Mouse (Mus musculus): ENCODE data around the gene Slc19a3.
A peak's percentile ranks its signal among the peaks of the same experiment; 100 is the strongest.

Slc19a3 gene

GRCm38 (mm10) chr1:83038109-83038672 is at the start of gene Slc19a3:
Gene Slc19a3, minus strand, starts transcription at chr1:83038448.
- peak; percentile 41 for DNase-seq (ENCODE audit: low read depth, low spot score)

DNA sequence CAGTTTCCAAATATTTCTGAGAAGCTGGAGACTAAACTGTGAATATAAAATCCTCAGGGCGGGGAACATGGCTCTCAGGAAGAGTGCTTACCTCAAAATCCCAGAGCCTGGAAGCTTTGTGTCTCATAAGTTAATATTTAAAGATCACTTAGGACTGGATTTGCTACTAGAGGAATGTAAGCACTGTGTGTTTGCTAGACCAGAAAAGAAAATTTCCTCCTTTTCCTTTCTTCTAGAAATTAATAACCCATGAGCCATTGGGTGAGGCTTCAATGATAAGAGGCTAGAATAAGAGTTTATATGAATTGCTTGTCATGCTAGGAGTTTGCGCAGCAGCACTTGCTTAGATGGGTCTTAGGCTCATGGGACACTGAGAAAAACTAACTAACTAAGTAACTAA is 46.5 kb upstream of the Slc19a3 start:
- no peak for DNase-seq (ENCODE audit: low read depth, low spot score)

DNA sequence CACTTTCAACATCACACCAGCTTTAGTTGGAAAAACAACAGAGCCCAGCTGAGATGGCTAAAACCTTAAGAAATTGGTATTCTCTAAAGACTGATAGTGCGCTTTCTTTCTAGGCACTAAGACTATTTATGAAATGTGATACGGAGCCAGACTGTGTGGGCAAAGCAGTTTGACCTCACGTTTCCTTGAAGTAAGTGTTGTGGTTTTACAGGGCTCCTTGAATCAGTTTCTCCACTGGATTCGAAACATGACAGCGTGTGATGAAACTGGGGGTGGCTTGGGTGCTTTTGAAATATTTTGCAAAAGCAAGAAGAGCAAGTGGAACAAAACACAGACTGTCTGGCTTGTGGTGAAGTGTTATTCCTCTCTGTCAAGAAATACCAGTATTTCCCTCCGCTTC is 38.8 kb upstream of the Slc19a3 start:
- DNase-seq (ENCODE audit: low read depth, low spot score) = no peak

DNA sequence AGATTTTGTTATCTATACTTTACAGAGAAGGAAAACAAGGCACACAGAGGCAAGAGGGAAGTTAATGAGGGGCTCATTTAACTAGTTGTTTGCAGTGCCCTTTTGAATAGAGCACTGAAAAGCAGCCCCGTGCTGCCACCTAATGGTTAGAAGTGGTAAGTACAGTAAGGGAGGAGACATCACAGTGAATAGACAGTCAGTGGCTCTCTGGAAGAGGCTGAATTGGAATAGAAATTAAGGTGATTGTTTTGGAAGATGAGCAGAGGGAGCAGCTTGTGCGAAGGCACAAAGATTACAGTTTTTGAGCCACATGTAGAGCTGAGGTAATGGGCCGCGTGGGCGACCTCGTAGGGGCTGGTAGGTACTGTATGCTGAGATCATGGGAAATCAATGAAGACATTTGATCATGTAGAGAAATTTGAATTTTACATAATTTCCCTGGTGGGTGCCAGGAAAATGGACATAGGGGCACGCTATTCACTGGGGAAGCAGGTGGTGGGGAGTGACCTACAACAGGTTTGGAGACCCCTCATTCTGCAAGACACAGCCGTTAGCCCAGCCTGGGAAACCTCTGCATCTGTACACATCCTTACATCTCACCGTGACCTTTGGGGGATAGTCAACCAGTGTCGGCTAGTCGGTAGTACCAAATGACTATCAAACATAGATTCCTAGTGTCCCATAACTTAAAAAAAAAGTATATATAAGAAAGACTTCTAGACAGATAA is 38.1 kb upstream of the Slc19a3 start:
- DNase-seq (ENCODE audit: low read depth, low spot score) = peak; percentile 60

- DNase-seq (ENCODE audit: low read depth, low spot score) = no peak
Measured at GRCm38 (mm10) chr1:83075526-83076189, 37.4 kb upstream of the Slc19a3 start.

DNA sequence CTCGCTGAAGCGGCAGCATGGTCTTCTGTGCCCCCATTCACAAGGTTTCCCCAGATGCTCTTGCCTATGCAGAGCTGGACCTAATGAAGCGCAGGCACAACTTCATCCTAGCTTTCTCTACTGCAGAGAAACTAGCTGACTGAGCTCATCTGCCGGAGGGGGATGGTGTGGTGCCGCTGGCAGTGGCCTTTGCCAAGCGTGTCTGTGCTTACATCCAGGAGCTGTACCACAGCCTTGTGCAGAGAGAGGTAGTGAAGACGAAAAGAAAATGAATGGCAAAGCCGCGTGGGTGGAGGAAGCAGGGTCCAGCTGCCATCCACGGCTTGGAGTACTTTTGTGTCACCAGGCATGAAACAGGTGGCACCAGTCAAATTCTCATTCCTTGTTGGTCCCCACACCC is 29.0 kb upstream of the Slc19a3 start:
- no peak for DNase-seq (ENCODE audit: low read depth, low spot score)

- no peak for DNase-seq (ENCODE audit: low read depth, low spot score)
Measured at GRCm38 (mm10) chr1:83066577-83066976, 28.3 kb upstream of the Slc19a3 start.

DNA sequence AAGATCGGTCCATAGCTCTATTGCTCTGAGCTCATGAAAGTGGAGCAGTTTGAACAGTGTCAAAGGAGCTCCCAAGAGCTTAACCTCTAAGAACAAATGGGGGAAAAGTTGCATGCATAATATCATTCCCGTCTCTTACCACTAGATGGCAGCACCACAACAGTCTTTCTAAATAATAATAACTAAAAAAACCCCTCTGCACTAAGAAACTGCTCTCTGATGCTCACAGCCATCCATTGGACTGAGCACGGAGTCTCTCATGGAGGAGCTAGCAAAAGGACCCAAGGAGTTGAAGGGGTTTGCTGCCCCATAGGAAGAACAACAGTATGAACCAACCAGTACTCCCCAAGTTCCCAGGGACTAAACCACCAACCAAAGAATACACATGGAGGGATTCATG is 26.6 kb upstream of the Slc19a3 start:
- DNase-seq (ENCODE audit: low read depth, low spot score) = peak; percentile 53

GRCm38 (mm10) chr1:83060643-83061042 is 22.4 kb upstream of the Slc19a3 start, which contains the start of gene Krtap28-13:
Gene Krtap28-13, plus strand, starts transcription at chr1:83060930.
- no peak for DNase-seq (ENCODE audit: low read depth, low spot score)

DNA sequence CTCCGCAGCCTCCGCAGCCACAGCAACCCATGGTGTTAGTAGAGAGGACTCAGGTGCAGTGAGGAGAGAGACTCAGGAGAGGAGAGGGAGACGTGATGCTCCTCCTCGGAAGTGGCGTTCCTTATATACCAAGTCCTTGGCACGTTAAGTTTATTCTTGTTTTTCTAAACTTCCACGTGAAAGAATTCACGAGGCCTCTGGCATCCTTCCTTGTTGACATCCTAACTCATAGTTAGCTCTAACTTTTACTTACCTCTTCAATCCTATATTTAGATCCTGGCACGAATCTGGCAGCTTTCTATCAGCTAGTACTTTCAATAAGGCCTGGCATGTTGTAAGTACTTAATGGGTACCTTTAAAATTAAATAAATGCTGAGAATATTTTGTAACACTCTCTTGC is 21.0 kb upstream of the Slc19a3 start, which contains the start of gene A030005K14Rik:
Gene A030005K14Rik (minus strand): TSS at position 101 of the 400 bp plus-strand sequence.
- no peak for DNase-seq (ENCODE audit: low read depth, low spot score)

GRCm38 (mm10) chr1:83058481-83058880 is 20.2 kb upstream of the Slc19a3 start:
- DNase-seq (ENCODE audit: low read depth, low spot score) = no peak

DNA sequence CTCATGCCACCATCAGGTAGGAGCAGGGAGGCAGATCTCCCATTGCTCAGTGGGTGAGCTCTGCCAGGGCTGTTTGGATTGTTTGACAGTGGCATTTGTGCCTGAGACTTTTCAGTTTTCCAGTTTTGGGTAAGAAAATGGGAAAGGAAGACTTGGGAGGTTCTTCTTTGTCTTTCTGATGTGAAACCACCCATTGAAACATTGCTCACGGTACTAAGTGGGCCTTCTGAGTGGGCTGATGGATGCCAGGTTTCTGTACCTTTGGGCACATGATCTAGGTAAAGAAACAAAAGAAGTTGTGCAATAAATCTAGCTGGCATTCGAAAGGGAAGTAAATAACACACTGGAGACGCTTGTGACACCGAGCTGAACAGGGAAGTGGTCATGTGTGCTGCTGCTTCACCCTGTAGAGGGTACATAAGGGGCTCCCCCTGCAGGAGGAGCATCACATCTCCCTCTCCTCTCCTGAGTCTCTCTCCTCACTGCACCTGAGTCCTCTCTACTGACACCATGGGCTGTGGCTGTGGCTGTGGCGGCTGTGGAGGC is 6.7 kb upstream of the Slc19a3 start, which contains the start of gene Gm47969:
Gene Gm47969 (plus strand): TSS at position 51 of the 546 bp plus-strand sequence.
- DNase-seq (ENCODE audit: low read depth, low spot score) = no peak

GRCm38 (mm10) chr1:83042380-83042779 is 4.1 kb upstream of the Slc19a3 start, which contains the start of gene Krtap28-10:
Gene Krtap28-10, minus strand, starts transcription at chr1:83042480.
- DNase-seq (ENCODE audit: low read depth, low spot score) = no peak

GRCm38 (mm10) chr1:83039080-83039479 is 832 bp upstream of the Slc19a3 start:
- DNase-seq (ENCODE audit: low read depth, low spot score) = no peak

- DNase-seq (ENCODE audit: low read depth, low spot score) = no peak
Measured at GRCm38 (mm10) chr1:83036892-83037667, 1.2 kb downstream of the Slc19a3 start.

GRCm38 (mm10) chr1:83034509-83034908 is 3.7 kb downstream of the Slc19a3 start:
- no peak for DNase-seq (ENCODE audit: low read depth, low spot score)

DNA sequence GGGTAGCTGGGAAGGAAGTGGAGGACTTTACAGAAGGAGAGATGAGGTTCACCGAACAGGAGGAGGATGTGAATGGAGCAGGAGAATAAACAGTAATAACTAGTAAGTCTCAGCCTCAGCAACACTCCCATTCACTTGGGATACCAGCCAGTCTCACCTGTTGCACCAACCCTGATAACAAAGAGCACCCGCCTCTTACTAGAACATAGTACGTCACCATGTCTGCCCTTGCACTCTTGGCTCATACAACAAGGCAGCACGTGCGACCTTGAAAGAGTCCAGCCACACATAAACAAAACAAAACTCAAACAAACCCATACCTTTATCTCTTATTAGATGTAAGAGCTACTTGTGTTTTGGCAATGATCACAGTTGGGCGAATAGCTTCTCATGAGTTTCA is 5.7 kb downstream of the Slc19a3 start:
- DNase-seq (ENCODE audit: low read depth, low spot score) = no peak

GRCm38 (mm10) chr1:83031950-83032349 is 6.3 kb downstream of the Slc19a3 start:
- DNase-seq (ENCODE audit: low read depth, low spot score) = no peak

DNA sequence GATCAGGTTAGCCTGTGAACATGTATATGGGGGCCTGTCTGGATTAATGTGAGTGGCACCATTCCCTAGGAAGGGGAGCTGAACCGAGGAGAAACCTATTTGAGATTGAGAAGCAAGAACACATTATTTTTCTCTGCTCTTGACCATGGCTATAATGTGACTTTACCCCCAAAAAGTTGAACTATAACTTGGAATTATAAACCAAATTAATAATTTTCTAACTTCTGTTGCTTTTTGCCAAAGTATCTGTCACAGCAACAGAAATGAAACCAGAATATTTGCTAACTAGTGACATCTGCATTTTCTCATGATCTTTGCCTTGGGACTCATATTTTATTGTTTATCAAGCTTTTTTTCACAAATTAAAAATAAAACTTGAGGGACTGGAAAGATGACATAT is 21.7 kb downstream of the Slc19a3 start:
- no peak for DNase-seq (ENCODE audit: low read depth, low spot score)

DNA sequence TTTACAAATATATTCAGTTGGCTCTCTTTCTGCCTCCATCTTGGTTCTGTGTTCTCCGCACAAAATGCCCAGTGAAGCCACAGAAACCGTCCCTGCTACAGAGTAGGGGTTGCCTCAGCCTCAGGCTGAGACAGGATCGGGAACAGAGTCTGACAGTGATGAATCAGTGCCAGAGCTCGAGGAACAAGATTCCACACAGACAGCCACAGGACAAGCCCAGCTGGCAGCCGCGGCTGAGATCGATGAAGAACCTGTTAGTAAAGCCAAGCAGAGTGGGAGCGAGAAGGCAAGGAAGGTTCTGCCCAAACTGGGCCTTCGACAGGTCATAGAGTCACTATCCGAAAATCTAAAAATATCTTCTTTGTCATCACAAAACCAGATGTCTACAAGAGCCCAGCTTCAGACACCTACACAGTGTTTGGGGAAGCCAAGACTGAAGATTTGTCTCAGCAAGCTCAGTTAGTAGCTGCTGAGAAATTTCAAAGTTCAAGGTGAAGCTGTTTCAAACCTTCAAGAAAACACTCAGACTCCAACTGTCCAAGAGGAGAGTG is 22.8 kb downstream of the Slc19a3 start:
- DNase-seq (ENCODE audit: low read depth, low spot score) = no peak

GRCm38 (mm10) chr1:83014477-83014876 is 23.8 kb downstream of the Slc19a3 start:
- DNase-seq (ENCODE audit: low read depth, low spot score) = no peak

All from forelimb bud, embryonic 11.5 days (tissue).